8 mouse cellular contexts compared by ENCODE assay signal in genomic region chr1:156040731-156041401, GRCm38 (mm10). TPM values are rescaled to one million over a fixed set of nuclear protein-coding genes. Genes with fewer than 3 reads are reported as not detected.
DNase-seq lines count a peak whose midpoint lies in the region; ATAC-seq and TF ChIP-seq lines count a peak whose summit lies in the region.

No protein-coding gene starts in this region.

- peak overlapping the region; percentile 51 for H3K4me3 ChIP-seq in ES-Bruce4 (ENCODE audit: low read depth, low read length)
- H3K4me3 ChIP-seq in forebrain, embryonic 12.5 days (replicated peaks), result peak overlapping the region; percentile 58
- H3K4me3 ChIP-seq in heart, postnatal 0 days (ENCODE audit: low read depth, low read length), result peak overlapping the region; percentile 64
- peak overlapping the region; percentile 65 for H3K4me3 ChIP-seq in liver, embryonic 15.5 days (replicated peaks)
- peak overlapping the region; percentile 37 for H3K4me3 ChIP-seq in neural tube, embryonic 11.5 days (ENCODE audit: low read depth, low read length)
- H3K4me3 ChIP-seq in stomach, embryonic 16.5 days (replicated peaks; ENCODE audit: low read length), result peak overlapping the region; percentile 60

- TF ChIP-seq EP300 in ES-Bruce4 (IDR thresholded peaks at IDR 0.05; ENCODE audit: insufficient read depth, low read depth, low read length), result 0 out of 2 replicates have a peak, but pooled peaks have one; percentile 61
- no peak for TF ChIP-seq EP300 in heart, postnatal 0 days (IDR thresholded peaks at IDR 0.05; ENCODE audit: low read depth)

- no peaks in the 10 kb centered on the region for H3K4me1 ChIP-seq in ES-Bruce4 (ENCODE audit: control insufficient read depth, insufficient read depth, low read length)
- H3K4me1 ChIP-seq in forebrain, embryonic 12.5 days, result peaks cover 21% of the 10 kb centered on the region
- peaks cover 8% of the 10 kb centered on the region for H3K4me1 ChIP-seq in heart, postnatal 0 days (ENCODE audit: control insufficient read depth, insufficient read depth)
- peaks cover 66% of the 10 kb centered on the region for H3K4me1 ChIP-seq in liver, embryonic 15.5 days (replicated peaks)
- H3K4me1 ChIP-seq in neural tube, embryonic 11.5 days (ENCODE audit: control insufficient read depth, insufficient read depth, low read length), result peaks cover 5% of the 10 kb centered on the region; the same call in 1 of the 2 replicates
- H3K4me1 ChIP-seq in stomach, embryonic 16.5 days (ENCODE audit: control insufficient read depth, insufficient read depth, low read length), result peaks cover 32% of the 10 kb centered on the region

- TF ChIP-seq POLR2A in ES-Bruce4 (IDR thresholded peaks at IDR 0.05; ENCODE audit: insufficient read depth, low read length), result peak; percentile 99

- 2% methylated on average over 22 of the region's 22 CpGs for WGBS in forebrain, embryonic 12.5 days
- WGBS in heart, postnatal 0 days, result under 1% methylated on average over 22 of the region's 22 CpGs
- under 1% methylated on average over 22 of the region's 22 CpGs for WGBS in liver, embryonic 15.5 days (ENCODE audit: insufficient replicate concordance)
- WGBS in neural tube, embryonic 11.5 days, result 3% methylated on average over 22 of the region's 22 CpGs
- under 1% methylated on average over 22 of the region's 22 CpGs for WGBS in stomach, embryonic 16.5 days

- no peaks in the 10 kb centered on the region for H3K9me3 ChIP-seq in ES-Bruce4 (replicated peaks; ENCODE audit: control insufficient read depth, insufficient read depth, low read length, poor library complexity, severe bottlenecking)
- H3K9me3 ChIP-seq in forebrain, embryonic 12.5 days, result no peaks in the 10 kb centered on the region
- H3K9me3 ChIP-seq in heart, postnatal 0 days (replicated peaks; ENCODE audit: control insufficient read depth, low read length), result no peaks in the 10 kb centered on the region
- no peaks in the 10 kb centered on the region for H3K9me3 ChIP-seq in liver, embryonic 15.5 days (replicated peaks)
- no peaks in the 10 kb centered on the region for H3K9me3 ChIP-seq in neural tube, embryonic 11.5 days (ENCODE audit: control insufficient read depth, low read length)
- no peaks in the 10 kb centered on the region for H3K9me3 ChIP-seq in stomach, embryonic 16.5 days (replicated peaks; ENCODE audit: control insufficient read depth, low read length)

- H3K9ac ChIP-seq in ES-Bruce4 (ENCODE audit: low read depth, poor library complexity, severe bottlenecking), result peak overlapping the region; percentile 34
- peak overlapping the region; percentile 76 for H3K9ac ChIP-seq in forebrain, embryonic 12.5 days
- H3K9ac ChIP-seq in heart, postnatal 0 days (replicated peaks; ENCODE audit: low read depth, low read length), result peak overlapping the region; percentile 63
- peak overlapping the region; percentile 57 for H3K9ac ChIP-seq in liver, embryonic 15.5 days
- peak overlapping the region; percentile 15; the same call in 1 of the 2 replicates for H3K9ac ChIP-seq in neural tube, embryonic 11.5 days (ENCODE audit: low read length)
- peak overlapping the region; percentile 70 for H3K9ac ChIP-seq in stomach, embryonic 16.5 days (ENCODE audit: low read length)

- peaks cover 28% of the 10 kb centered on the region for H3K36me3 ChIP-seq in ES-Bruce4 (ENCODE audit: control insufficient read depth, insufficient read depth, low read length, poor library complexity, severe bottlenecking)
- H3K36me3 ChIP-seq in forebrain, embryonic 12.5 days (replicated peaks), result peaks cover 9% of the 10 kb centered on the region; the same call in 1 of the 2 replicates
- H3K36me3 ChIP-seq in heart, postnatal 0 days (replicated peaks; ENCODE audit: control insufficient read depth, insufficient read depth, low read length), result peaks cover 19% of the 10 kb centered on the region; the same call in 1 of the 2 replicates
- H3K36me3 ChIP-seq in liver, embryonic 15.5 days (replicated peaks), result peaks cover 36% of the 10 kb centered on the region
- H3K36me3 ChIP-seq in neural tube, embryonic 11.5 days (ENCODE audit: control insufficient read depth, insufficient read depth, low read length), result no peaks in the 10 kb centered on the region
- no peaks in the 10 kb centered on the region; the same call in 1 of the 2 replicates for H3K36me3 ChIP-seq in stomach, embryonic 16.5 days (ENCODE audit: control insufficient read depth, insufficient read depth, low read length)

- peak overlapping the region; percentile 63 for H3K4me2 ChIP-seq in forebrain, embryonic 12.5 days
- H3K4me2 ChIP-seq in heart, postnatal 0 days (ENCODE audit: low read depth, low read length), result peak overlapping the region; percentile 69
- peak overlapping the region; percentile 79 for H3K4me2 ChIP-seq in liver, embryonic 15.5 days
- H3K4me2 ChIP-seq in neural tube, embryonic 11.5 days (ENCODE audit: low read depth), result peak overlapping the region; percentile 46
- H3K4me2 ChIP-seq in stomach, embryonic 16.5 days (ENCODE audit: low read depth, low read length), result peak overlapping the region; percentile 67

- peak overlapping the region; percentile 51; the same call in 1 of the 2 replicates for H3K27ac ChIP-seq in ES-Bruce4 (ENCODE audit: insufficient read depth, low read length)
- H3K27ac ChIP-seq in forebrain, embryonic 12.5 days, result peak overlapping the region; percentile 31; the same call in 1 of the 2 replicates
- H3K27ac ChIP-seq in heart, postnatal 0 days (ENCODE audit: low read depth), result peak overlapping the region; percentile 61
- peak overlapping the region; percentile 84 for H3K27ac ChIP-seq in liver, embryonic 15.5 days (replicated peaks)
- no peak overlapping the region for H3K27ac ChIP-seq in neural tube, embryonic 11.5 days (ENCODE audit: low read depth, low read length)
- peak overlapping the region; percentile 71 for H3K27ac ChIP-seq in stomach, embryonic 16.5 days (ENCODE audit: low read length)

- ATAC-seq in forebrain, embryonic 12.5 days (ENCODE audit: low FRiP score), result peak; percentile 90
- ATAC-seq in heart, postnatal 0 days (ENCODE audit: insufficient read depth, low read depth), result peak; percentile 69
- ATAC-seq in liver, embryonic 15.5 days (ENCODE audit: insufficient read depth), result peak; percentile 67
- ATAC-seq in neural tube, embryonic 11.5 days (ENCODE audit: insufficient read depth, low FRiP score, low TSS enrichment), result peak; percentile 82
- peak; percentile 86 for ATAC-seq in stomach, embryonic 16.5 days (ENCODE audit: insufficient read depth, low FRiP score)

- no peak for TF ChIP-seq CTCF in ES-Bruce4 (IDR thresholded peaks at IDR 0.05; ENCODE audit: low read depth, low read length)
- TF ChIP-seq CTCF in heart, postnatal 0 days (IDR thresholded peaks at IDR 0.05; ENCODE audit: low read depth), result no peak

- no peaks in the 10 kb centered on the region for H3K27me3 ChIP-seq in ES-Bruce4 (ENCODE audit: control insufficient read depth, insufficient read depth, low read length, poor library complexity, severe bottlenecking)
- H3K27me3 ChIP-seq in forebrain, embryonic 12.5 days, result no peaks in the 10 kb centered on the region
- no peaks in the 10 kb centered on the region for H3K27me3 ChIP-seq in heart, postnatal 0 days (ENCODE audit: control insufficient read depth, insufficient read depth, low read length)
- no peaks in the 10 kb centered on the region for H3K27me3 ChIP-seq in liver, embryonic 15.5 days
- H3K27me3 ChIP-seq in neural tube, embryonic 11.5 days (ENCODE audit: control insufficient read depth, insufficient read depth, low read length), result no peaks in the 10 kb centered on the region
- no peaks in the 10 kb centered on the region for H3K27me3 ChIP-seq in stomach, embryonic 16.5 days (ENCODE audit: control insufficient read depth, insufficient read depth, low read length)

- peak; percentile 94 for DNase-seq in c-Kit-positive CD71-positive TER-119-positive erythroid progenitor cells, embryonic 14.5 days (ENCODE audit: low spot score)
- DNase-seq in heart, postnatal 0 days (ENCODE audit: low spot score), result peak; percentile 97
- peak; percentile 96 to 97 for DNase-seq in kidney, postnatal 36 days
- peak; percentile 93 for DNase-seq in neural tube, embryonic 11.5 days (ENCODE audit: low spot score)

RNA-seq across cellular contexts. Expression of gene Tor1aip1, which starts 4.6 kb away (rescaled TPM):
- polyA plus RNA-seq in ES-Bruce4 (2011; ENCODE audit: insufficient read depth, insufficient read length, low read depth, missing spikeins), result 18.8 and 29.9 TPM in 2 replicates
- 37.9 and 40.6 TPM in 2 replicates for polyA plus RNA-seq in forebrain, embryonic 12.5 days (2016; fragmentation: Nextera tagmentation; extraction: Ambion mirVana)
- 58.4 and 103 TPM in 2 replicates for total RNA-seq in heart, postnatal 0 days (2014; rRNA removed; ENCODE audit: low replicate concordance)
- 47.5 and 52.3 TPM in 2 replicates for polyA plus RNA-seq in heart, postnatal 0 days (2015; fragmentation: Nextera tagmentation; extraction: Ambion mirVana)
- polyA plus RNA-seq in liver, embryonic 15.5 days (2015; fragmentation: Nextera tagmentation; extraction: Ambion mirVana), result 19.3 and 23.4 TPM in 2 replicates
- 32.6 and 40.6 TPM in 2 replicates for polyA plus RNA-seq in neural tube, embryonic 11.5 days (2014; fragmentation: Nextera tagmentation; extraction: Ambion mirVana)
- 33.8 and 34.8 TPM in 2 replicates for polyA plus RNA-seq in stomach, embryonic 16.5 days (2015; fragmentation: Nextera tagmentation; extraction: Ambion mirVana)

RNA-seq across cellular contexts. Expression of gene Tor1aip2, which starts 5.7 kb away (rescaled TPM):
- 178 and 198 TPM in 2 replicates for polyA plus RNA-seq in ES-Bruce4 (2011; ENCODE audit: insufficient read depth, insufficient read length, low read depth, missing spikeins)
- 89.3 and 91.0 TPM in 2 replicates for polyA plus RNA-seq in forebrain, embryonic 12.5 days (2016; fragmentation: Nextera tagmentation; extraction: Ambion mirVana)
- 77.1 and 123 TPM in 2 replicates for total RNA-seq in heart, postnatal 0 days (2014; rRNA removed; ENCODE audit: low replicate concordance)
- polyA plus RNA-seq in heart, postnatal 0 days (2015; fragmentation: Nextera tagmentation; extraction: Ambion mirVana), result 49.0 and 52.4 TPM in 2 replicates
- polyA plus RNA-seq in liver, embryonic 15.5 days (2015; fragmentation: Nextera tagmentation; extraction: Ambion mirVana), result 51.2 and 52.7 TPM in 2 replicates
- polyA plus RNA-seq in neural tube, embryonic 11.5 days (2014; fragmentation: Nextera tagmentation; extraction: Ambion mirVana), result 116 and 125 TPM in 2 replicates
- 119 and 120 TPM in 2 replicates for polyA plus RNA-seq in stomach, embryonic 16.5 days (2015; fragmentation: Nextera tagmentation; extraction: Ambion mirVana)

Comparison
In these comparisons a context has a peak if more than half of its experiments do, and no peak if none do; other contexts are left out.
1. H3K9ac ChIP-seq: peak in every context shown above with its lines; median percentile 76 in forebrain, embryonic 12.5 days; 70 in stomach, embryonic 16.5 days; 63 in heart, postnatal 0 days; 57 in liver, embryonic 15.5 days; 34 in ES-Bruce4; 15 in neural tube, embryonic 11.5 days.